Mouse (Mus musculus) cerebellum, adult 2 months (tissue): ENCODE results near the gene Mrm3.

Experiments used
- CTCF ChIP-seq: fragments of 200-500 bp; IDR thresholded peaks from 2 replicates; pipeline ENCODE4 v1.5.1; 2011; ENCODE audit warnings: low read depth, mild to moderate bottlenecking, control low read depth, low read length, moderate library complexity, borderline replicate concordance; ENCODE audit not compliant: insufficient read depth
- POLR2A ChIP-seq: fragments of 200-500 bp; IDR thresholded peaks from 2 replicates; pipeline ENCODE4 v1.6.1; 2011; ENCODE audit warnings: low read length, control low read depth, borderline replicate concordance; ENCODE audit not compliant: insufficient read depth

GRCm38 (mm10) chr11:76215011-76215410 is 28.5 kb upstream of the Mrm3 start:
- TF ChIP-seq CTCF (no peak), POLR2A (no peak)
